Mouse (Mus musculus) heart, adult 8-10 months (tissue): ENCODE results near the gene Slc43a2. TPM values are rescaled to one million over a fixed set of nuclear protein-coding genes. Genes with fewer than 3 reads are reported as not detected.
"Not testable (repeated sequence)": the region's sequence is repeated elsewhere in the genome, so short reads cannot be mapped to it uniquely, and the experiment has no call there.

Source experiments
- DNase-seq: peaks from one replicate; pipeline ENCODE4 v3.0.0; 2022; ENCODE audit warnings: low spot score
- total RNA-seq, 4 experiments: library from RNA; stranded (reverse); gene quantifications; 2 replicates each; pipeline ENCODE4 v1.2.4; 2022

Slc43a2 gene
- total RNA-seq, 4 experiments from 2014 or later: 13.2 to 22.8 (median 20.1) TPM

- DNase-seq: peak; percentile 63
Observed at GRCm38 (mm10) chr11:75550200-75550946, 18.9 kb downstream of the Slc43a2 start.

- DNase-seq: no peak
Observed at GRCm38 (mm10) chr11:75551321-75551720, 19.8 kb downstream of the Slc43a2 start.

- peak; percentile 76 for DNase-seq
Observed at GRCm38 (mm10) chr11:75551961-75552441, 20.5 kb downstream of the Slc43a2 start.

- DNase-seq: no peak
Observed at GRCm38 (mm10) chr11:75552906-75553482, 21.5 kb downstream of the Slc43a2 start.

GRCm38 (mm10) chr11:75556006-75556405, 24.5 kb downstream of the Slc43a2 start:
- DNase-seq: not testable (repeated sequence)

- DNase-seq: no peak
Observed at GRCm38 (mm10) chr11:75557142-75557541, 25.6 kb downstream of the Slc43a2 start.

GRCm38 (mm10) chr11:75558101-75558500, 26.6 kb downstream of the Slc43a2 start:
- DNase-seq: no peak

GRCm38 (mm10) chr11:75559870-75560504, 28.5 kb downstream of the Slc43a2 start:
- no peak for DNase-seq

GRCm38 (mm10) chr11:75560530-75561409, 29.3 kb downstream of the Slc43a2 start:
- DNase-seq: no peak

- DNase-seq: no peak
Observed at GRCm38 (mm10) chr11:75561410-75561791, 29.9 kb downstream of the Slc43a2 start.

- DNase-seq: no peak
Observed at GRCm38 (mm10) chr11:75562840-75563239, 31.3 kb downstream of the Slc43a2 start.

- DNase-seq: no peak
Observed at GRCm38 (mm10) chr11:75563851-75564548, 32.5 kb downstream of the Slc43a2 start.

- peak; percentile 79 for DNase-seq
Observed at GRCm38 (mm10) chr11:75565849-75566248, 34.4 kb downstream of the Slc43a2 start.

GRCm38 (mm10) chr11:75566276-75567196, 35.0 kb downstream of the Slc43a2 start:
- DNase-seq: no peak

- DNase-seq: no peak
Observed at GRCm38 (mm10) chr11:75567346-75568114, 36.0 kb downstream of the Slc43a2 start.

- no peak for DNase-seq
Observed at GRCm38 (mm10) chr11:75568115-75568511, 36.6 kb downstream of the Slc43a2 start.

- DNase-seq: no peak
Observed at GRCm38 (mm10) chr11:75568962-75569361, 37.5 kb downstream of the Slc43a2 start.

GRCm38 (mm10) chr11:75570375-75571125, 39.1 kb downstream of the Slc43a2 start:
- DNase-seq: no peak
